Mouse (Mus musculus) midbrain, embryonic 14.5 days (tissue): ENCODE results near the gene Sp2. TPM values are rescaled to one million over a fixed set of nuclear protein-coding genes. Genes with fewer than 3 reads are reported as not detected.

ENCODE experiments used
- polyA plus RNA-seq: library from polyadenylated mRNA; unstranded; fragments of >200 nt; fragmentation: Nextera tagmentation; extraction: Ambion mirVana; gene quantifications from 2 replicates; pipeline ENCODE4 v1.2.1, GENCODE M21; 2014

Gene Sp2
- polyA plus RNA-seq, 1 experiment from 2014 or later: 17.2 TPM

Other genes starting within 250 kb of the Sp2 start
- 25.8 and 29.6 TPM in 2 replicates for gene Snx11, start 205.4 kb downstream of the Sp2 start, polyA plus RNA-seq
- gene Cbx1, start 193.8 kb downstream of the Sp2 start, polyA plus RNA-seq: 73.9 and 76.4 TPM in 2 replicates
- 40.1 and 46.3 TPM in 2 replicates for gene Nfe2l1, start 153.0 kb downstream of the Sp2 start, polyA plus RNA-seq
- 6.5 and 16.0 TPM in 2 replicates for gene Copz2, start 133.1 kb downstream of the Sp2 start, polyA plus RNA-seq
- gene Cdk5rap3, start 66.5 kb downstream of the Sp2 start, polyA plus RNA-seq: 85.2 and 90.2 TPM in 2 replicates
- gene Prr15l, start 54.9 kb downstream of the Sp2 start, polyA plus RNA-seq: 0.16 and 0.24 TPM in 2 replicates
- 18.9 and 20.9 TPM in 2 replicates for gene Pnpo, start 39.0 kb downstream of the Sp2 start, polyA plus RNA-seq
- gene Sp6, start 30.4 kb upstream of the Sp2 start, polyA plus RNA-seq: 0.15 TPM in 1 of 2 replicates, not detected in the other
- gene Scrn2, start 47.0 kb upstream of the Sp2 start, polyA plus RNA-seq: 11.3 and 15.6 TPM in 2 replicates
- gene Lrrc46, start 58.4 kb upstream of the Sp2 start, polyA plus RNA-seq: 2.3 and 3.0 TPM in 2 replicates
- 54.2 and 62.2 TPM in 2 replicates for gene Mrpl10, start 58.6 kb upstream of the Sp2 start, polyA plus RNA-seq
- 7.8 and 8.9 TPM in 2 replicates for gene Osbpl7, start 67.7 kb upstream of the Sp2 start, polyA plus RNA-seq
- 0.13 TPM in 1 of 2 replicates, not detected in the other for gene Tbx21, start 132.4 kb upstream of the Sp2 start, polyA plus RNA-seq
- 9.1 and 9.2 TPM in 2 replicates for gene Tbkbp1, start 168.5 kb upstream of the Sp2 start, polyA plus RNA-seq
- 33.8 and 48.6 TPM in 2 replicates for gene Kpnb1, start 204.9 kb upstream of the Sp2 start, polyA plus RNA-seq